Mouse (Mus musculus): Measurements from ENCODE around the gene Aen. TPM values are rescaled to one million over a fixed set of nuclear protein-coding genes. Genes with fewer than 3 reads are reported as not detected.

Gene Aen
- total and polyA plus RNA-seq, 3 experiments = 69.1 to 74.2 (median 72.9) TPM

DNA sequence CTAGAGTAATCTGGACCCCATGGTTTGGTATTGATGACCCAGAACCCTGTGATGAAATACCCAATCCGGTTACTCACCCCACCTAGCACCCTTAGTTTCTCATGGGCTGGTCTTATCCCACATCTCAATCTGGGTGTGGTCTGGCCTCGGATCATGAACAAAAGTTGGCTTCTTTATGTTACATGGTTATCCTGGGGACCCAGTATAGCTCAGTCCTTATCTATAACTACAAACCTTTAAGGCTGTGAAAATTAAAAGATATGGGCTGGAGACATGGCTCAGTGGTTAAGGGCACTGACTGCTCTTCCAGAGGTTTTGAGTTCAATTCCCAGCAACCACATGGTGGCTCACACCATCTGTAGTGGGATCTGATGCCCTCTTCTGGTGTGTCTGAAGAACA lies 46.9 kb downstream of the Aen start:
- no peak for DNase-seq (ENCODE audit: extremely low read depth)
- H3K4me1 ChIP-seq (ENCODE audit: control insufficient read depth in 1 of 2, insufficient read depth in 2 of 2) = no peaks in the 10 kb centered on the region
- in situ Hi-C loops (cut with MboI; ENCODE audit: low pct_ligation_motif_present, low pct_unique_long_range_greater_than_20kb, low sequenced_read_pairs) = no loop called here
- H3K79me2 ChIP-seq (replicated peaks; ENCODE audit: control insufficient read depth, extremely low read depth, insufficient read depth, poor library complexity, severe bottlenecking) = no peaks in the 10 kb centered on the region
- peaks cover 87% of the 10 kb centered on the region for H3K27me3 ChIP-seq (replicated peaks)
- TF ChIP-seq RCOR1 (conservative IDR thresholded peaks at IDR 0.05; ENCODE audit: low read depth, low read length) (no peak), IRF4 (IDR thresholded peaks at IDR 0.05; ENCODE audit: low read depth, low read length) (no peak), E2F4 (IDR thresholded peaks at IDR 0.05; ENCODE audit: insufficient replicate concordance, low read depth, low read length) (no peak), UBTF (IDR thresholded peaks at IDR 0.05; ENCODE audit: low read depth, low read length) (no peak), ZNF384 (IDR thresholded peaks at IDR 0.05; ENCODE audit: low read depth, low read length) (no peak), MEF2A (IDR thresholded peaks at IDR 0.05; ENCODE audit: borderline replicate concordance, low read depth, low read length) (no peak), JUN (IDR thresholded peaks at IDR 0.05; ENCODE audit: insufficient read depth, low read depth, low read length) (no peak), ZMIZ1 (IDR thresholded peaks at IDR 0.05; ENCODE audit: low read depth, low read length) (no peak), NELFE (IDR thresholded peaks at IDR 0.05; ENCODE audit: low read depth, low read length) (no peak), TBP (conservative IDR thresholded peaks at IDR 0.05; ENCODE audit: low read depth, low read length) (no peak), BHLHE40 (IDR thresholded peaks at IDR 0.05; ENCODE audit: low read depth, low read length) (no peak), POLR2A (IDR thresholded peaks at IDR 0.05; ENCODE audit: low read depth, low read length) (no peak), CHD2 (IDR thresholded peaks at IDR 0.05; ENCODE audit: low read length) (no peak), SIN3A (IDR thresholded peaks at IDR 0.05; ENCODE audit: low read length) (no peak), POLR2AphosphoS2 (IDR thresholded peaks at IDR 0.05; ENCODE audit: low read depth, low read length) (no peak)
- H3K4me2 ChIP-seq (ENCODE audit: insufficient read depth, low read depth, poor library complexity, severe bottlenecking) = no peak overlapping the region
- dilution Hi-C loops (cut with MboI; ENCODE audit: extremely low pct_ligation_motif_present, extremely low pct_unique_long_range_greater_than_20kb, low sequenced_read_pairs) = no loop called here
- H3K27ac ChIP-seq (ENCODE audit: insufficient read depth, low read depth) = no peak overlapping the region
- no peaks in the 10 kb centered on the region for H3K36me3 ChIP-seq (replicated peaks in 1 of 2; ENCODE audit: control insufficient read depth in 1 of 2, insufficient read depth in 1 of 2, low read length in 1 of 2)
- no peak overlapping the region for H3K9ac ChIP-seq (ENCODE audit: insufficient read depth, low read depth)
- no peak overlapping the region for H3K4me3 ChIP-seq (replicated peaks in 1 of 3; ENCODE audit: low read depth in 2 of 3, low read length in 2 of 3, poor library complexity in 1 of 3)
- no peaks in the 10 kb centered on the region for H3K9me3 ChIP-seq (replicated peaks; ENCODE audit: low read length)

DNA sequence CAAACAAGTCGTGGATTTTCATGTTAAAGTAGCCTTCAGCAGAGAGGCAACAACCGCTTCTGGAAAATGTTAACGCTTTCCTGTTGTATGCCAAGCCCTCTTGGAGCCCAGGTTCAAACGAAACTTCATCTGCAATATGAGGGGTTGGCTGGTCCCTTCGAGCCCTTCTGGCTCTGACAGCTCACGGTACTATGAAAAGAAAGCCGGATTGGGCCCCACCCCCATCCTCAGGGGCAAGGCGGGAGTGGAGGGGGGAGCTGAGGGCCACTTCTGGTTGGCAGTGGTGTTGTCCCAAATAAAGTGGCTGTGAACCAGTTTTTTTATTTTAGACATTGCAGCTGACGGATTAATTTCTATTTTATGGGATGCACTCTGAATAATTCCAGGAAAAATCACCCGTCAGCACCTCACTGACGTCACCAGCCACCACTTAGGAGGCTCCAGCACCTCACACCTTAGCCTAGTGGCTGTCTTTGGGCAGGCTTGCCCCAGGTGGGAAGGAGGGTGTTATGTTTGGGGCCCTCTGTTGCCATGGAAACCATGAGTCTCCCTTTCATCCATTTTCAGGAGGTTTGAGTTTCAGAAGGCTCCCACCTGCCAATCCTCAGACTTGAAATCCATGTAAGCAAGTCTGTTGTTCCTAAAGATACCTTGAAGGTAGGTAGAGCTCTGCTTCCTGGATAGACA lies 58.4 kb downstream of the Aen start:
- Histone ChIP-seq H3K9me3 (replicated peaks; ENCODE audit: low read length) (no peaks in the 10 kb centered on the region), H3K4me1 (ENCODE audit: control insufficient read depth in 1 of 2, insufficient read depth in 2 of 2) (peaks cover 2 to 5% of the 10 kb centered on the region in 2 experiments; a peak in 1 of 4 replicates), H3K4me3 (replicated peaks in 1 of 3; ENCODE audit: low read depth in 2 of 3, low read length in 2 of 3, poor library complexity in 1 of 3) (peak overlapping the region in 1 of 3 experiments; percentile 6), H3K9ac (ENCODE audit: insufficient read depth, low read depth) (no peak overlapping the region), H3K27ac (ENCODE audit: insufficient read depth, low read depth) (no peak overlapping the region), H3K79me2 (replicated peaks; ENCODE audit: control insufficient read depth, extremely low read depth, insufficient read depth, poor library complexity, severe bottlenecking) (no peaks in the 10 kb centered on the region), H3K27me3 (replicated peaks) (peaks cover 83% of the 10 kb centered on the region), H3K4me2 (ENCODE audit: insufficient read depth, low read depth, poor library complexity, severe bottlenecking) (peak overlapping the region; percentile 41), H3K36me3 (replicated peaks in 1 of 2; ENCODE audit: control insufficient read depth in 1 of 2, insufficient read depth in 1 of 2, low read length in 1 of 2) (no peaks in the 10 kb centered on the region)
- in situ Hi-C loops (cut with MboI; ENCODE audit: low pct_ligation_motif_present, low pct_unique_long_range_greater_than_20kb, low sequenced_read_pairs) = no loop called here
- TF ChIP-seq ELF1 (IDR thresholded peaks at IDR 0.05; ENCODE audit: low read depth, low read length) (no peak), ZMIZ1 (IDR thresholded peaks at IDR 0.05; ENCODE audit: low read depth, low read length) (no peak), USF2 (conservative IDR thresholded peaks at IDR 0.05; ENCODE audit: low read depth, low read length) (no peak), POLR2A (IDR thresholded peaks at IDR 0.05; ENCODE audit: low read depth, low read length) (no peak), CHD2 (IDR thresholded peaks at IDR 0.05; ENCODE audit: low read length) (0 out of 2 replicates have a peak, but pooled peaks have one; percentile 20), NELFE (IDR thresholded peaks at IDR 0.05; ENCODE audit: low read depth, low read length) (no peak), IRF4 (IDR thresholded peaks at IDR 0.05; ENCODE audit: low read depth, low read length) (no peak), CTCF (conservative IDR thresholded peaks at IDR 0.05 in 1 of 2, IDR thresholded peaks at IDR 0.05 in 1 of 2; ENCODE audit: low read depth in 2 of 2, low read length in 2 of 2) (no peak)
- dilution Hi-C loops (cut with MboI; ENCODE audit: extremely low pct_ligation_motif_present, extremely low pct_unique_long_range_greater_than_20kb, low sequenced_read_pairs) = no loop called here
- no peak for DNase-seq (ENCODE audit: extremely low read depth)

Measured in CH12.LX (cell line).